Mouse (Mus musculus) G1E (cell line): ENCODE measurements around the gene Stk38l. TPM values are rescaled to one million over a fixed set of nuclear protein-coding genes. Genes with fewer than 3 reads are reported as not detected.

Source experiments
- ATAC-seq: 2 replicates; pipeline ENCODE4 v1.8.0; 2016; ENCODE audit warnings: mild to moderate bottlenecking; ENCODE audit not compliant: insufficient number of reproducible peaks, poor library complexity, low FRiP score, severe bottlenecking; ENCODE audit errors: extremely low read depth
- DNase-seq: peaks from one replicate; pipeline ENCODE4 v3.0.0; 2012; ENCODE audit warnings: low spot score
- H3K27me3 ChIP-seq: 2 replicates; pipeline ENCODE4 v1.6.1; 2012; ENCODE audit warnings: mild to moderate bottlenecking, low read length, inconsistent platforms; ENCODE audit not compliant: insufficient read depth
- H3K36me3 ChIP-seq: replicated peaks from 2 replicates; pipeline ENCODE3; 2012; ENCODE audit warnings: mild to moderate bottlenecking, inconsistent platforms
- H3K4me1 ChIP-seq: 2 replicates; pipeline ENCODE4 v1.6.1; 2012; ENCODE audit warnings: low read depth, low read length, inconsistent platforms, mixed read lengths; ENCODE audit not compliant: insufficient read depth
- H3K4me3 ChIP-seq: 2 replicates; pipeline ENCODE4 v1.5.1; 2012; ENCODE audit warnings: low read depth, mild to moderate bottlenecking, inconsistent platforms, low read length, moderate library complexity, mixed read lengths
- H3K9me3 ChIP-seq: replicated peaks from 2 replicates; pipeline ENCODE4 v1.6.1; 2012; ENCODE audit warnings: inconsistent platforms
- CTCF ChIP-seq: IDR thresholded peaks from 2 replicates; pipeline ENCODE4 v1.5.1; 2012; ENCODE audit warnings: low read depth, low read length, inconsistent platforms, mixed read lengths
- GATA1 ChIP-seq: IDR thresholded peaks from 2 replicates; pipeline ENCODE4 v1.6.1; 2012; ENCODE audit warnings: borderline replicate concordance, low read length, inconsistent platforms, mixed read lengths
- GATA2 ChIP-seq: IDR thresholded peaks from 2 replicates; pipeline ENCODE4 v1.6.1; 2012; ENCODE audit warnings: low read depth, low read length, inconsistent platforms, borderline replicate concordance
- POLR2AphosphoS5 ChIP-seq: IDR thresholded peaks from 2 replicates; pipeline ENCODE4 v1.6.1; 2012; ENCODE audit warnings: low read depth, low read length, inconsistent platforms; ENCODE audit not compliant: insufficient replicate concordance
- TAL1 ChIP-seq: conservative IDR thresholded peaks from 2 replicates; pipeline ENCODE4 v1.6.1; 2012; ENCODE audit warnings: low read depth, low read length, inconsistent platforms, mixed read lengths
- polyA plus RNA-seq: library from polyadenylated mRNA; stranded (reverse); fragments of >175 nt; gene quantifications from 2 replicates; pipeline ENCODE4 v1.2.3, GENCODE M21; 2012
- total RNA-seq, 2 experiments: library from RNA; stranded (forward) in 1 of 2; stranded (reverse) in 1 of 2; fragments of 200-1000 nt in 1 of 2; fragments of >200 nt in 1 of 2; fragmentation: Nextera tagmentation in 1 of 2; gene quantifications; 2 replicates each; pipeline ENCODE4 v1.2.3; 2014 to 2017

The Stk38l gene
- total RNA-seq (2014; fragmentation: Nextera tagmentation) (4.4 and 9.4 TPM in 2 replicates), total RNA-seq (2017) (4.2 and 4.3 TPM in 2 replicates), polyA plus RNA-seq (0.51 and 0.67 TPM in 2 replicates)

DNA sequence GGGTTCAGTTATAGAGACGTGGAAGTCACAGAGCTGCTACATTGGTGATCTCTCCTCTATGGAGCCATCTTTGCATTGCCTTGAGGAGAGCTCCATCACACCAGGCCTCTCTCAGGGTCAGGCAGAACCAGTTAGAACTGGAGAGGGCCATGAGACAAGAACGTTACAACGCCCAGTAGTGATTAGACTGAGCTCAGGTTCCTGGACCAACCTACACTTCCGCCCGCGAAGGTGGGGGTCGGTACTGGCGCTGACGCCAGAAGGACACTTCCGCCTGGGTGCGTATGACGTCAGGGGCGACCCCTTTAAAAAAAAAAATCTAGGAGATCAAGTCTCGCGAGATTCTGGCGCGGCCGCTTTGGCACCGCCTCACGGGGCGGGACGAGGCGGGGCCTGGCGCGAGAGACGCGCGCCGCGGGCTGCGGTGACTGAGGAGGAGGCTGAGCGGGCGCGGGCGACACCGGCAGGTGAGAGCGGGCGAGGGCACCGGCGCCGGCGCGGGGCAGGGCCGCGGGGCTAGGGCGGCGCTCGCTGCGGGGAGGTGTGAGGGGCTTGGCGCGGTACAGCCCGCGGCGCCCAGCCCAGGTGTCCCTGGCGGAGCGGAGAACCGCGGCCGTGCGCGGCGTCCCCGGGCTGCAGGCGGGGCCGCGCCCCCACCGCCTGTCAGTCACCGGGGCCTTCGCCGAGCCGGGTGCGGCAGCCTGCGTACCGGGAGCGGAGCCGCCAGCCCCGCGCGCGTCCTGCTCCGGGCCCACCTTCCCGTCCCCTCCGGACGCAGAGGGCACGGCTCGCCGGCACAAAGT is at the start of gene Stk38l:
Gene Stk38l (plus strand): TSS at position 415 of the 803 bp plus-strand sequence.
- peak within 1 kb of the TSS; percentile 95 for H3K4me3 ChIP-seq
- H3K27me3 ChIP-seq: no peaks in the 10 kb centered on the region
- TF ChIP-seq POLR2AphosphoS5: no peak
- TF ChIP-seq CTCF: no peak
- TF ChIP-seq TAL1: no peak
- no peak for TF ChIP-seq GATA1
- TF ChIP-seq GATA2: no peak
- DNase-seq (peak; percentile 68), ATAC-seq (peak; percentile 99)
- peaks cover 5% of the 10 kb centered on the region for H3K36me3 ChIP-seq
- no peaks in the 10 kb centered on the region for H3K9me3 ChIP-seq
- peaks cover 8% of the 10 kb centered on the region for H3K4me1 ChIP-seq

- no peak overlapping the region for H3K4me3 ChIP-seq
- no peaks in the 10 kb centered on the region for H3K36me3 ChIP-seq
- H3K4me1 ChIP-seq: no peaks in the 10 kb centered on the region
- peaks cover 15% of the 10 kb centered on the region for H3K27me3 ChIP-seq
- no peaks in the 10 kb centered on the region for H3K9me3 ChIP-seq
- no peak for DNase-seq
- TF ChIP-seq GATA2 (no peak), GATA1 (no peak), POLR2AphosphoS5 (no peak), CTCF (no peak), TAL1 (no peak)
- ATAC-seq: no peak
Measured at GRCm38 (mm10) chr6:146676904-146677303, 47.9 kb upstream of the Stk38l start.

DNA sequence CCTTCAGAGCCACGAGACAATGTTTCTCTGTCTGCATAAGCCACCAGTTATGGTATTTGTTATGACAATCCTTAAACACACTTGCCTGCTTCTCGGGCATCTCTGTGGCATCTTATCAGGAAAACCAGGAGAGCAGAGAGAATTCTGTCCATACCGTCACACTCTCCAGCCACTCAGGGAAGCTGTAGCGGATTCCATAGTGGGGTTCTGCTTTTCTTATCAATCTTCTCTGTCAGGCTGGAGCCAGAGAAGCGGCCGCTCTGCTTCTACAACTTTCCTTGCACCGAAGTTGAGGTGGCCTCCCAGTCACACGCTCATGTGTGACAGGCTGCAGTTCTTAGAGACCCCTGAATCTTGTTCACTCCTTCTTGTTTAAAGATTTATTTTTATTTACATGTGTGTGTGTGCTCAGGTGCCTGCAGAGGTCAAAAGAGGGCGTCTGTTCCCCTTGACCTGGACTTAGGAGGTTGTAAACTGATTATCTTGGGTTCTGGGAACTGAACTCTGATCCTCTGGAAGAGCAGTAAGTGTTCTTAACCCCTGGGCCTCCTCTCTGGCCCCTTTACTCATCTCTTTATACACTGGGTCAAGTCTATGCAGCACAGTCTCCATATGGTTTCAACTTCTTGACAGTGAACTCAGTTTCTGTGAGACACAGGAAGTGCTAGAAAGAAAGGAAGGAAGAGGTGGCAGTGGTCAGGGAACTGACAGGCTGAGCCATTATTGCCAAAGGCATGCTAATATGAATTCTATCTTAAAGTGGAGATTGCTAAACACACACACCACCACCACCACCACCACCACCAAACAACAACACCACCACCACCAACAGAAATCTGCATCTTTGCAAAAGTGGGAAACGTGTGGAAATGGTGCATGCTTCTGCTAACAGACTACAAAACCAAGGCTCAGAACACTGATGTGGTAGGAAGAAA is 46.4 kb upstream of the Stk38l start:
- no peak for ATAC-seq
- peaks cover 20% of the 10 kb centered on the region for H3K27me3 ChIP-seq
- H3K36me3 ChIP-seq: no peaks in the 10 kb centered on the region
- no peaks in the 10 kb centered on the region for H3K9me3 ChIP-seq
- DNase-seq: no peak
- no peak for TF ChIP-seq GATA1
- no peak for TF ChIP-seq CTCF
- TF ChIP-seq GATA2: no peak
- H3K4me1 ChIP-seq: no peaks in the 10 kb centered on the region
- H3K4me3 ChIP-seq: no peak overlapping the region

DNA sequence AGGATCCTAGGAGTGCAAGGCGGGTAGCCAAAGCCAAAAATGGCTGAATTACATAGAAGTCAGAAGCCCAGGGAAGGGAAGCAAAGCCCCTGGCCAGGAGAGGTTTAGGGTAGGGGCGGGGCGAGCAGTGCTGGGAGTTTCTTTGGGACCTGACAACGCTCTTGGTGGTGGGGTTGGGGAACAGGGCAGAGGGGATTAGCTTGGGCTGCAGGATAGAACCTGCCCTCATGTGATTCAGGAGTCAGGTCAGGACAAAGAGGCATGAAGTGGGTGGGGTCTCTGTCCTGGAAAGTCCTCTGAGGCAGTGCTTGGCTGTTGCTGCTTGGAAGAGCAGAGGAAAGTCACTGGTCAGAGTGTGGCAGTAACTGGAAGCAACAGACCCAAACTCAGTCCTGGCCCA is 40.9 kb upstream of the Stk38l start:
- DNase-seq: no peak
- ATAC-seq: no peak
- Histone ChIP-seq H3K4me1 (peaks cover 29% of the 10 kb centered on the region), H3K4me3 (no peak overlapping the region), H3K36me3 (no peaks in the 10 kb centered on the region), H3K27me3 (peaks cover 11% of the 10 kb centered on the region), H3K9me3 (no peaks in the 10 kb centered on the region)
- TF ChIP-seq POLR2AphosphoS5 (no peak), GATA2 (no peak), TAL1 (no peak), GATA1 (no peak), CTCF (no peak)

DNA sequence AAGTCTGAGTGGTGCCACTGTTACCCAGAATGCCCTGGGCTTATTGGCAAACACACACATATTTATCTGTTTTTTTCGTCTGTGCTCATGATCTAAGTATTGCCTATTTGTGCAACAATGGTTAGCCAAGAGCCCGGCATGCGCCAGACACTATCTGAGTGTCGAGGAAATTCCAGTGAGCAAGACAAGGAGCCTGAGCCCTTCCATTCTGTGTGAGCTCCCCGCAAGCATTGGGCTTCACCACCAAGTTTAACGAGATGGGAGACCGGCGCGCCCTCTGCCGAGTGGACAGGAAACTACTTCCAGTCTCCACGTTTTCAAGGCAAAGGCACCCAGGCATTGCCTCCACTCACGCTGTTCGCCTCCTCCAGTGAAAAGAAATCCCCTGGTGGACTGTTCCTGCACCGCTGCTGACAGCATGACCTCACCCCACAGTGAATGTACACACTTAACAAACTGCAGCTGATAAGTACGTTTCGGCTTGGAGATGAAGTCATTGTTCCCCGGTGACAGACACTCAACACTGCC is 39.0 kb upstream of the Stk38l start:
- DNase-seq (no peak), ATAC-seq (no peak)
- Histone ChIP-seq H3K9me3 (no peaks in the 10 kb centered on the region), H3K4me3 (no peak overlapping the region), H3K27me3 (peaks cover 11% of the 10 kb centered on the region), H3K36me3 (no peaks in the 10 kb centered on the region), H3K4me1 (peaks cover 29% of the 10 kb centered on the region)
- TF ChIP-seq GATA2 (no peak), CTCF (0 out of 2 replicates have a peak, but pooled peaks have one; percentile 12)
